Mouse (Mus musculus): ENCODE data around the gene Slc6a16. TPM values are rescaled to one million over a fixed set of nuclear protein-coding genes. Genes with fewer than 3 reads are reported as not detected.
"Not testable (repeated sequence)": the region's sequence is repeated elsewhere in the genome, so short reads cannot be mapped to it uniquely, and the experiment has no call there.

Slc6a16 gene
- total RNA-seq, 2 experiments from 2014 or later = not detected

DNA sequence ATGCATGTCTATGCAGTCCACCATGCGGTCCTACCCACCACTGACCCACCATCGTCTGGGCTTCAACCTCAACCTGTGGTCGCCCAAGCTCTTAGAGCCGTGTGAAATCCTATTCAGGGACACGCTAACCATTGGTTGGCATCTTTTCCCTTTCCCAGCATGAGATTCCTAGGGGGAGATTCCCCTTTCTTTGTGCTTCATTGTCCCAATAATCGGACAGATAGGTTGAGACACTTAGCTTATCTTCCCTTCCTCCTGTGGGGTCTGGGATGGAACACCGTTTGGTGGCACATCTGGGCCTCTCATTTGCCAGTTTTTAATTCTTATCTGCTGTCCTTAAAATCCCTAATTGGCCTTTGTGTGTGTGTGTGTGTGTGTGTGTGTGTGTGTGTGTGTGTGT lies 776 bp upstream of the Slc6a16 start:
- no peak for ATAC-seq (replicated peaks; ENCODE audit: poor library complexity, severe bottlenecking)

DNA sequence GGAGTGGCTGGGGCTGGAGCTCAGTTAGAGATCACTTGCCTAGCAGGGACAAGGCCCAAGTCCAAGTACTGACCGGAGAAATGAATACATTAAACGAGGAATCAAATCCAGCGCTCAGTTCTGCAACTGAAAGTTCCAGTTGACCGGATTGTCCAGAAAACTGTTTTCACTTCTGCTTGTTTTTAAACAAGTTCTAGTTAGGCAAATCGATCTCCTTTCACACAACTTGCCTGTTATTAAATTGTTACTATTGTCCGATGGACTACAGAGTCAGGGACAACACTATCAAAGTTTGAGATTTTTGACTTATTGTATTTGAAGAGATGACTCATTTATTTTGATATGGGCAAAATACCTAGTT lies 484 bp downstream of the Slc6a16 start:
- ATAC-seq (replicated peaks; ENCODE audit: poor library complexity, severe bottlenecking) = no peak

DNA sequence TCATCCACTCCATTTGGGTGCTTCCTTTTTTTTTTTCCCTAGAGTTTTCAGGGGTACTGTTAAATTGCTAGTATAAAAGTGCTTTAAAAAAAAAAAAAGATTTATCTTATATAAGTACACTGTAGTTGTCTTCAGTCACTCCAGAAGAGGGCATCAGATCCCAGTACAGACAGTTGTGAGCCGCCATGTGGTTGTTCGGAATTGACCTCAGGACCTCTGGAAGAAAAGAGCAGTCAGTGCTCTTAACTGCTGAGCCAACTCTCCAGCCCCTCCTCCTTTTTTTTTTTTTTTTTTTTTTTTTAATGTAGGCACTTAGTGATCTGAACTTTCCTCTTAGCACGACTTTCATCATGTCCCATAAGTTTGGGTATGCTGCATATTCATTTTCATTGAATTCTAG lies 6.8 kb downstream of the Slc6a16 start:
- ATAC-seq (replicated peaks; ENCODE audit: poor library complexity, severe bottlenecking) = no peak

DNA sequence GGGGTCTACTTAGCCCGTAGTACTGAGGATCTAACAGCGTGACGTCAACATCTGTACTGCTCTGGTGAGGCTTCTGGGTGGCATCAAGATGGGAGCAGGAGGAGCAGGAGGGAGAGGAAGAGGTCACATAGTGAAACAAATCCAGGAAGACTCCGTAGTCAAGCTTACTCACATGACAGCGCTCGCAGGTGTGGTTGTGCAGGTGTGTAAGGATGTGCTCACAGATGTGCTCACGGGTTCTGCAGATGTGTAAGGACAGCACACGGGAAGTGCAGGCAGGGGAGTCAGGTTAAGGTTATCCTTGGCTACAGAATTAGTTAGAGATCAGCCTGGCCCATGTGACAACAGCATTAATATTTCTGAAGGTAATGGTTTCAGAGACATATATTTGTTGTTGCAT lies 12.9 kb downstream of the Slc6a16 start:
- ATAC-seq (replicated peaks; ENCODE audit: poor library complexity, severe bottlenecking) = no peak

DNA sequence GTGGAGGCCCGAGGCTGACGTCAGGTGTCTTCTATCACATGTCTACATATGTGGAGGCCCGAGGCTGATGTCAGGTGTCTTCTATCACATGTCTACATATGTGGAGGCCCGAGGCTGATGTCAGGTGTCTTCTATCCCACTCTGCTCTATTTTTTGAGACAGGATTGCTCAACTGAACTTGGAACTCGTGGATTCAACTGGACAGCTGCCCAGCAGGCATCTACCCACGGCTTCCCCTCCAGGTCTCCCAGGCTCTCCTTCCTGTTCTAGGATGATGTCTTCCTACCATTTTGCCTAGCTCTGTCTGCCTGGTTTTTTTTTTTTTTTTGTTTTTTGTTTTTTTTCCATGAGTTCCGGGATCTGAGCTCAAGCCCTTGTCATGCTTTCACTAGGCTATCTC lies 14.9 kb downstream of the Slc6a16 start:
- ATAC-seq (replicated peaks; ENCODE audit: poor library complexity, severe bottlenecking) = not testable (repeated sequence)

DNA sequence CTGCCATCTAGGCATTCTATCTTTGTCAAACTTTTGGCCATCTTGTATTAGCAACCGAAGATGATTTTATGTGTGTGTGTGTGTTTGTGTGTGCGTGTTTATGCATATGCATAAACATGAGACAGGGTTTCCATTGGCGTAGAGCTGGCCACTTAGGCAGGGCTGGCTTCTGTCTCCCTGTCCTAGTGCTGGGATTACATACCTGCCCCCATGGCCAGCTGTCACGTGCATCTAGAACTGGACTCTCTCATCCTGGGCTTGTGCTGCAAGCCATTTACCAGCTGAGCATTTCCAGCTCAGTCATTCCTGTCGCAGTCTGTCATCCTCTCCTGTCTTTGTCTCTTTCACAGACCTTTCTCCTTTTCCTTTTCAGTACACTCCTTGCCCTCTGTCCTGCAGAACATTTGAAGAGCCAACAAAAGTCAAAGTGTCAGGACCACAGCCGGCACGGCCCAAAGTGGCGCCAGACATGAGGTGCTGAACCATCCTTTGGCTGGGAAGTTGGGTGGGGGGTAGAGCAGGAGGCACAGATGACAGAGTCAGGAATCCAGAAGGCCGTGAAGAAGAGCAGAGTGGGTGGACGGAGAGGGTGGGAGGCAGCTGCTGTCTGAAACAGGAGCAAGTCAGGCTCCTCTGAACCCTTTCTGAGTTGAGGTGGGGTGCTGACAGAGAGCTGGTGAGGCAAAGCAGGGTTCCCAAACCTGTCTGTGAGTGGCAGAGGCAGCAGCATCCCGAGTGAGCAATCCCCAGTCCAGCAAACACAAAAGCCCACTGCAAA lies 16.4 kb downstream of the Slc6a16 start:
- no peak for ATAC-seq (replicated peaks; ENCODE audit: poor library complexity, severe bottlenecking)

DNA sequence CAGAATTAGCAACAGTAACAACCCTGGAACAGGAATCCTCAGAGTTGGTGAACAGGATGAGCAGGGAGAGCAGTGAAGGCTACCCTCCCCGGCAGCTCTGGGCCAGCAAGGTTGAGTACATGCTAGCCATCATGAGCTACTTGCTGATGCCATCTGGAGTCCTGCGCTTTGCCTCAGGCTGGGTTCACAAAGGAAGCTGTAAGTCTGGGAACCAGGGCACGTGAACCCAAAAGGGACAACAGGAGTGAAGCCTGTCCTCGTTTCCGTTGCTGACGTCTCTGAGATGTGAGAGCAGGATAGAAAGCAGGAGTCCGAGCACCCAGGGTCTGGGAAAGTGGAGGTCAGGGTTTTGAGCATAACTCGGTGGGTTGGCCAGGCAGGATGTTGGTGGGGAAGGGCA lies 18.4 kb downstream of the Slc6a16 start:
- no peak for ATAC-seq (replicated peaks; ENCODE audit: poor library complexity, severe bottlenecking)

DNA sequence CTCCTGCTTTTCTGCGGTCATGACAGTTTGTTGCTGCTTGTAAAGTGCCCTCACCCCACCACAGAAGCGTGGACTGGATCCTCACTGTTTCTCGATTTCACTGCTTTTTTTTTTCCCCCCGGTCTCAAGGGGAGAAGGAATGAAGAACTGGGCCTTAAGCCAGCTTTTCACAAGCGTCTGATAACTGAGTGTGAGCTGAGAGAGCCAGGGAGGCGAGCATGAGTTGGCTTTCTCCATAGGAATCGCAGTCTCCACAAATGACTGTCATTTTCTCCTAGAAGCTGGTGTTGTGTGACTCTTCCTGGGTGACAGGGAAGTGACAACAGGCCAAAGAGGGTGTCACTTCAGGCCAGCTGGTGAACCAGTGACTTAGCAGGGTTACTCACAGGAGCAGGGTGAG lies 21.4 kb downstream of the Slc6a16 start:
- ATAC-seq (replicated peaks; ENCODE audit: poor library complexity, severe bottlenecking) = no peak

DNA sequence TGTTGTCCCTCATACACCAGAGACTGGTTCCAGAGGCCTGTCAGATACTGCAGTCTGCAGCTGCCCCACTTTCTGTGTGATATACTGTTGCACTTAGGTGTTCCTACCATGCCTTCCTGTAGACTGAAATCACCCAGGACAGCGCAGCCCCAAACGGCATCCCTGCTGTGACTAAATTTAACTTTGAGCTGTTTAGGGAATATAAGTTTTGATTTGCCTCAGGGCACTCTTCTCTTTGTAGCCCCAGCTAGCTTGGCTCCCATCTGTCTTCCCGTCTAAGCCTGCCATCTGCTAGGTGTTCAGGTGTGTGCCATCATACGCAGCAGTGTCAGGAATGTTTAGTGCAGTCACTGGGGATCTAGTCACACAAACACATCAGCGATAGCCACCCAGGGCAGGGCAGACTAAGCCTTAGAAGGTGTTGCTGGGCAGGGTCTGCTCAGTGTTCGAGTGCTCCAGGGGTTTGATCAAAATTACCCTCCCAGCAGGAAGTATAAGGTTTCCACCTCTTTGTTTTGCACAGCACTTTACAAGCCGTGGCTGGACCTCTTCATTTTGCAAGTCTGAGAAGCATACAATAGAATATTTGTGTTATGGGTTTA lies 22.2 kb downstream of the Slc6a16 start:
- no peak for ATAC-seq (replicated peaks; ENCODE audit: poor library complexity, severe bottlenecking)

DNA sequence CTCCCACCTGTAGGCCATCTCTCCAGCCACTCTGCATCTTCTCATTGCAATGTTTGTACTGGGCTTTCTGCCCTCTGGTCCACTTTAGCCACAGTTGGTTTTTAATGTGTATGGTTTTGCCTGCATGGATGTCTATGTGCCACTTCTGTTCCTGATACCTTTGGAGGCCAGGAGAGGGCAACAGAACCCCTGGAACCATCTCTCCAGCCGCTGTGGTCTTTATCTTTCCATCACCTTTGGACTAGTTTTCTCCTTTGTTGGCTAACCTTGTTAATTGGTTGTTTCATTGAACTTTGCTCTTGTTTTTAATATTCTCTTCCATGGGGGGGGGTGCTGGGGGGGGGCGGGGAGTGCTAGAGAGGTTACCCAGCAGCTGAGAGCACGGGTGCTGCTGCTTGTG lies 23.5 kb downstream of the Slc6a16 start:
- no peak for ATAC-seq (replicated peaks; ENCODE audit: poor library complexity, severe bottlenecking)

DNA sequence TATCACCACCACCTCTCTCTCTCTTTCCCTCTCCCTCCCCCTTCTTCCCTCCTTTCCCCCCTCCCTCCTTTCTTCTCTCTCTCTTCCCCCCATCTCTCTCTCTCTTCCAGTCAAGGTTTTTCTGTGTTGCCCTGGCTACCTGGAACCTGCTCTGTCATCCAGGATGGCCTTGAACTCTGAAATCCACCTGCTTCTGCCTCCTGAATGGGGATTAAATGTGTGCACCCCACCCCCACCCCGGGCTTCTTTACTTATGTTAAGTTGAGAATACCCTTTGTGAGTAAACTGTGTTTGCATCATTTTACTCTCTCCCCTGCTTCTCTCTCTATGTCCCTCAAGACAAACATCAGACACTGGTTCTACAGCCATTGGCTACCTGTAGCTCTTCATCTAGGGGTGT lies 24.6 kb downstream of the Slc6a16 start:
- ATAC-seq (replicated peaks; ENCODE audit: poor library complexity, severe bottlenecking) = no peak

DNA sequence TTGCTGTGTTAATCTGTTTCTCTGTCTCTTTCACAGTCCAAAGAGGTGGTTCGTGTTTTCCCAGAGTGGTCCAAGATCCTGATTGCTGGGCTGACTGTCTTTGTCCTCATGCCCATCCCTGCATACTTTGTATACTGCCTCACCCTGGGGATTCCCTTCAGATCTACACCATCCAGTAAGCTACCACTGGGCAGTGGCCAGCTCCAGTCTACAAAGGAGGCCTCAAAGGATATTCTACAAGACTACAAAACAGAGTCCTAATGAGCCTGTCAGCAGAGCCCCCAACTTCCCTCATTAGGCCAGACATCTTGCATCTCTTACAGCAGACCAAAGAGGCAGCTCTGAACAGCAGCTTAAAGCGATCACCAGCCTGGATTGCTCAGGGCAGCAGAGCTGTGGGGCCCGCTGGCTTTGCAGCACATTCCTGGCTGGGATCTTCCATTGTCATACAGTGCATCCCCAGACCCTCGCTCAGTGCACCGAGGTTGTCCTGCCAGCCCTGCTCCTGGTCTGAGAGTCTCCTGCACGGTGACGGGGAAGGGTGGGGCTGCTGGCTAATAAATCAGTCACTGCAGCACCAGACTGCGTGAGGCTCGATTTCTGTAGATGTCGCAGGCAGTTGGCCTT lies 32.0 kb downstream of the Slc6a16 start:
- no peak for ATAC-seq (replicated peaks; ENCODE audit: poor library complexity, severe bottlenecking)

DNA sequence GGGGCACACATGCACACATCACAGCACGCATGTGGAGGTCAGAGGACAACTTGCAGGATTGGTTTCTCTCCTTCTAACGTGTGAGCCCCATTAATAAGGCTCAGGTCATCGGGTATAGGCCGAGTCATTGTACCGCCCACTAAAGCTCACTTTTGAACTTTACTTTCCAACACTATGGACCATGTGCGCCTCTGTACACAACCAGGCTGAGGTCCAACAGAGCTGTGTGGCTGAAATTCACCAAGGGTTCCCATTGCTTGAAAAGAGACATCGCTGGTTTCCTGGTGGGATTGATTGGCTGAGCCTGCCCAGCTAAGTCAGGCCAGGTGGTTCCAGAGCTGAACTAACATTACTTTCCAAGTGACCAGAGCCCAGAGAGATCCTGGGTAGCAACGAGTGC lies 32.8 kb downstream of the Slc6a16 start:
- no peak for ATAC-seq (replicated peaks; ENCODE audit: poor library complexity, severe bottlenecking)

DNA sequence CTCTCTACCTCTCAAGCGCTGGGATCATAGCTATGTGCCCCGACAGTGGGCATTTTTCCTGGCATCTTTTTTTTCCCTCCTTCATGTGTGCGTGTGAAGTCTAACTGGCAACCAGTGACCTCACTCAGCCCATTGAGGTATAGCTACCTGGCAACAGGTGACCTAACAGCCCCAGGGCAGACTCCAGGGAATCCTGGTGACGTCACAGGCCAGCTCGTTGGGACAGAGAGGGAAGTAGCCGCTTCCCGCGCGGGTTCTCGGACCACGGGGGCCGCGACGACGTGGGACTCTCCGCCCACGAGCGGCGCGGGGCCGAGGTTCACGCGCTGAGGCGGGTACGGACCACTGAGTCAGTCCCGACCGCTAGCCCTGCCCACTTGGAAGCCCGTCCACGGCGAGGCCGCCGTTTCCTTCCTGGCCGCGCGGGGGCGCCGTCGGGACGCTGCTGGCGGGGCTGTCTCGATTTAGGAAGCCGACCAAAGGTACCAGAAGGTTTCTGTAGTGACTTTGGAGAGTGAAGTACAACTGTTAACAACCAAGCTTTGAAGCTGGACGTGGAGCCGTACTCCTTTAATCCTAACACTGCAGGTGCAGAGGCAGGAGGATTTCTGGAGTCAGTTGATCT lies 36.4 kb downstream of the Slc6a16 start, which contains the start of gene Slc6a21:
Gene Slc6a21, plus strand, starts transcription at position 378 of the 625 bp plus-strand sequence.
- peak; percentile 86 for ATAC-seq (replicated peaks; ENCODE audit: poor library complexity, severe bottlenecking)

DNA sequence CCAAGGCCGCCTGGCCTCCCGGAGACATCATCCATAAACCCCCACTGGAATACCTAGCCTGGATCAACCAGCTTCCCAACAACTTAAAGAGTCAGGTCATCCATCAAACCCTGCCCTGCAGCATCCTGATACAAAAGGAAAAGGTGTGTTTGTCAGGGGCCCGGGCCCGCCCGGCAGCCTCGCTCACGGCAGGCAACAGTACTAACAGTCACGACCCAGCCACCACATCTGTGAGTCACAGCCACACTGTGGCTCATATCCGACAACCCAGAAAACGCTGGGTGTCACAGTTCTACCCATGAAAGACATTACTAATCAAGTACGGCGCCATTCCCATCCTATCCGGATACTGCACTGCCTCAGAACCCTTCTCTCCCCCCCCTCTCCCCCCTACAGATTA lies 45.6 kb downstream of the Slc6a16 start:
- ATAC-seq (replicated peaks; ENCODE audit: poor library complexity, severe bottlenecking) = no peak

DNA sequence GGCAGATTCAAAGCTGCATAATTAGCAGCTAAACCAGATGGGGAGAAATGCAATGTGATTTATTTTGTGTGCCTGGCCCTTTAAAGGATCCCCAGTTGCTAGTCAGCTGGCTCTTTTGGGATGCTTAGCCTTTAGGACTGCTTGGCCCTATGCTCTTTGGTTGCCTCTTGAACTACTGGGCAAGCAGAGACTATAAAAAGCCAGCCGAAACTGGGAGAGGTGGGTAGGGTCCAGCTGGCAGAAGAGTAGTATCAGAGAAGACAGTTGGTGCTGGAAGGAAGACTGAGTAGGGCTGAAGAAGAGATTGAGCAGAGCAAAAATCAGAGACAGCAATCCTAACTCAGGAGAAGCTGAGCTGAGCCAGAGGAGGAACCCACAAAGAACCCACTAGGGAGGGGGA lies 55.7 kb downstream of the Slc6a16 start:
- no peak for ATAC-seq (replicated peaks; ENCODE audit: poor library complexity, severe bottlenecking)

DNA sequence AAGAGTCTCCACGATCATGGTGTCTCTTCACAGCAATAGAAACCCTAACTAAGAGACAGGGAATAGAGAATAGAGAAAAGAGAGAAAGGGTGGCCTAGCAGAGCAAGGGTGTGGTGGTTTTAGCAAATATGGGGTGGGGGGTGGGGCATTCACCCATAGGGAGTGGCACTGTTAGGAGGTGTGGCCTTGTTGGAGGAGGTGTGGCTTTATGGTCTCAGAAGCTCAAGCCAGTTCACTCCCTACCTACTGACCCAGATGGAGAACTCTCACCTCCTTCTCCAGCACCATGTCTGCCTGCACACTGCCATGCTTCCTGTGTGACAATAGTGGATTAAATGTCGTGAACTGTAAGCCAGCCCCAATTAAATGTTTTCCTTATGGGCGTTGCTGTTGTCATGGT lies 56.7 kb downstream of the Slc6a16 start:
- ATAC-seq (replicated peaks; ENCODE audit: poor library complexity, severe bottlenecking) = no peak

DNA sequence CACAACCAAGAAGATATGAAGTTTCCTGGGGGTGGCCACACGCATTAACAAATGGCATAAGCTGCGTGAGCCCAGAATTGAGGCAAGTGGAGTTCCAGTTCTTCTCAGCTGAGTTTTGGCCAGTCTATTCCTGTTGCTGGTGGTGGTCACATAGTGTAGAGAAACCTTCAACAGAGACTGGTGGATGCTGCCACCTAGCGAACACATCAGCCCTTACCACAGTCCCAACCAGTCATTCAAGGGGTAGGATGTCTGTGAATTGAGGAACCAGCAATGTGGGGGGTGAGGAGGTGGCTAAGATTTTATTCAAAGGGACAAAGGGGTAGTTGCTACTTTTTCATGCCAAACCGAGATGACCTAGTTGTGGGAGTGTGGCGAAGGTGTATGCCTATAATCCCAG lies 58.9 kb downstream of the Slc6a16 start:
- ATAC-seq (replicated peaks; ENCODE audit: poor library complexity, severe bottlenecking) = peak; percentile 98

DNA sequence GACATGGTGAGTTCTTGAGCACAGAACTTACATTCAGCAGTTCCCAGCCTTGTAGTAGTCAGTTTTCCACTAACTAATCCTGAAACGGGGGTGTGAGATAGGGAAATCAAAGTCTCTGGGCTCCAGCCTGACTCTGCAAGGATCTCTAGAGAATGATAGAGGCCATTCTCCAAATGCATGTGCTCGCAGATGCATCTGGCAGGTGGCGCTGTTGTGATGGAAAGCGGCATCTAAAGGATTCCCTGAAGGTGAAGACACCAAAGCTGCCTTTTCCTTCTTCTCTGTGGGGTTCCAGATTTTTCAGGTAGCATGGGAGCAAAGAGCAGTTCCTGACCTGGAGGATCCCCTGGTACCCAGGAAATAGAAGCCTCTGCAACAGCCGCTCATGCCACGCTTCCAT lies 59.4 kb downstream of the Slc6a16 start:
- ATAC-seq (replicated peaks; ENCODE audit: poor library complexity, severe bottlenecking) = no peak; the same call in 1 of the 2 replicates

DNA sequence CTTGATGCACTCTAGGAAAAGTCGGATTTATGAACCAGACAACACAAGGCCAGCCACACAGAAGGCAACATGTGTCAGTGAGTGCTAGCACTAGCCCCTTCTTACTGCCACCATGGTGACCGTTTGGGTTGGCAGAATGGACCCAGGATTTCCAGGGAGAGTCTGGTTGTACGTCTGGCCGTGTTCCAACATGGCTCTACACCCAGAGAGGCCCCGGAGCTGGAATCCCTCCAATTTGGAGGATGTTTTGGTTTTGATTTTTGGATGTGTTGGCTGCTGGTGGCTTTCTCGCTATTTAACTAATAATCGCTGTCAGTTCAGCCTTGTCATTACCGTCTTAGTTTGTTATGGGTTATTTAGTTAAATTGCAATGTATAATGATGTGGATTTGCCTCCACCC lies 61.7 kb downstream of the Slc6a16 start:
- no peak for ATAC-seq (replicated peaks; ENCODE audit: poor library complexity, severe bottlenecking)

DNA sequence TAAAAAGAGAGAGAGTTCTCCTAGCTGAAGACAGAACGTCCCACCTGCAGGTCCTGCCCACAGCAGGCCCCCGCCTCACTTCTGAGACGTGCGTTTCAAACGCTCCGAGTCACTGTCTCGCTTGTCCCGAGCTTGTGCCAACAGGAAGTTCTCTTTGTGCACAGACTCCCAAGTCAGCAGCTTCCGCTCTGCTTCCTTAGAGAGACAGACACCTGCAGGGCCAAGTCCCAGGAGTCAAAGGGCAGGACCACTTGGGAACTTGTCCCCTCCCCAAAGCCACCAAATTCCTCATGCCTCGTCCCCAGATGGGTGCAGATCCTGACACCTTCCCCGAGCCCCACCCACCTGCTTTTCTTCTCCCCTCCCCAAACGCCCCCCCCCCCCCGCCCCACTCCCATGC lies 64.0 kb downstream of the Slc6a16 start:
- no peak for ATAC-seq (replicated peaks; ENCODE audit: poor library complexity, severe bottlenecking)
